Mouse (Mus musculus): ENCODE results near the gene Itpr1.

The Itpr1 gene

GRCm38 (mm10) chr6:108592227-108592626 lies 379.3 kb downstream of the Itpr1 start:
- no peak for DNase-seq (ENCODE audit: low spot score in 2 of 2)

- no peak for DNase-seq (ENCODE audit: low spot score in 2 of 2)
Observed at GRCm38 (mm10) chr6:108592636-108593035, 379.7 kb downstream of the Itpr1 start.

DNA sequence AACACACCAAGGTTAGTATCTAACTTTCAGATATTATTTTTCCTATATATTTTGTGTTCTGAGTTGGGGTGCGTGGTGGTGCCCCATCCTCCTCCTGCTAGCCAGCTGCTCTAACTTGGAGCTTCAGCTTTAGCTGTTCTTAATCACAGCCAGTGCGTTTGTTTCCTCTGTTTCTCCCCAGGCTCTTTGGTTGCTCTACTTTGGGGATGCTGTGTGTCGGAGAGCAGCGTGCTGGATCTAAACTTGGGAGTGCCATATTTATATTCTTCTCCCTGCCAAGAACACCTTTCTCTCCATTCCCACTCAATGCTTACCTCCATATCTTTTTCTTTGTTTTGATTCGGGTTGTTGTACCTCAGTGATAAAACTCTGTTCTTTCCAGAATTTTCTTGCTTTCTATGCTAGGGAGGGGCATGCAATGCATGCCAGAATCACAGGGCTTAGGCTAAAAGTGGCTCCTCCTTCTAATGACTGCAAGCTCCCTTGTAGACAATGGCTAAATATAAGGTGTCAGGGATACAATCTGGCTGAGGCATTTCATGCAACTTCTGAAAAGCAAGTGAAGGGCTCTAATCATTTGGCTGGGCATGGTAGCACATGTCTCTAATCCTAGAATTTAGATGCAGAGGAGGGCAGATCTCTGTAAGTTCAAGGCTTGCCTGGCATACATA lies 381.4 kb downstream of the Itpr1 start:
- DNase-seq (ENCODE audit: low spot score in 2 of 2), result no peak

- DNase-seq (ENCODE audit: low spot score in 2 of 2), result no peak
Observed at GRCm38 (mm10) chr6:108598691-108599090, 385.8 kb downstream of the Itpr1 start.

DNA sequence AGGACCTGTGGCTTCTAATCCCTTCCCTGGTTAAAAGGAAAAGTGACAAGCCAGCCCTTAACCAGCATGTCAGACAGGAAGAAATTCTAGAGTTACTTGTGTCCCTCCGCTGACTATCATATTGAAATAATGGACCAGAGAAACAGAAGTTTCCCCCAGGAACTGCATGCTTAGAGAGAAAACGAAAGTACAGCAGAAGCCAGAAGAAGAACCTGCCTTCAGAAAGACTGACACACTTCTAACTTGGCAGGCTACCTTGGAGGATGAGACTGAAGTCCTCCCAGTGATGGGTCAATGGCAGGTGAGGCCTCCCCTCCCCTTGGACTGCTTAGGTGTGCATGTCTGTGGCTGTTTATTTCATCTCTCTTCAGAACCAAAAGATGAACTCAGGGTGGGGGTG lies 386.4 kb downstream of the Itpr1 start:
- no peak for DNase-seq (ENCODE audit: low spot score in 2 of 2)
